Mouse (Mus musculus) C2C12 (cell line): Measurements from ENCODE around the gene Nav2.

Experiments used
- CTCF ChIP-seq: IDR thresholded peaks from one replicate; pipeline ENCODE4 v1.5.1; 2011; ENCODE audit not compliant: control insufficient read depth, insufficient read depth, insufficient read length
- MYOD1 ChIP-seq: IDR thresholded peaks from one replicate; pipeline ENCODE4 v1.6.1; 2011; ENCODE audit warnings: low read depth; ENCODE audit not compliant: control insufficient read depth, insufficient read length

- TF ChIP-seq MYOD1 (no peak), CTCF (no peak)
Measured at GRCm38 (mm10) chr7:49046347-49046989, 138.0 kb downstream of the Nav2 start.
